Mouse (Mus musculus): ENCODE results near the gene 1700102P08Rik. TPM values are rescaled to one million over a fixed set of nuclear protein-coding genes. Genes with fewer than 3 reads are reported as not detected.

1700102P08Rik gene
- 0.54 and 0.82 TPM in 2 replicates for polyA plus RNA-seq (2015; fragmentation: Nextera tagmentation; extraction: Ambion mirVana)

GRCm38 (mm10) chr9:108392676-108393075 lies at the start of gene 1700102P08Rik:
1700102P08Rik (plus strand) TSS chr9:108392805.
- WGBS = 75% methylated on average over 18 of the region's 18 CpGs
- ATAC-seq (ENCODE audit: insufficient read depth, low FRiP score, low read depth) = no peak

GRCm38 (mm10) chr9:108343331-108343730 lies 49.3 kb upstream of the 1700102P08Rik start:
- WGBS = 63% methylated on average over 3 of the region's 3 CpGs
- Histone ChIP-seq H3K4me2 (no peak overlapping the region), H3K9ac (no peak overlapping the region), H3K27me3 (replicated peaks) (no peaks in the 10 kb centered on the region), H3K4me1 (peaks cover 16% of the 10 kb centered on the region), H3K9me3 (no peaks in the 10 kb centered on the region), H3K4me3 (replicated peaks) (no peak overlapping the region), H3K36me3 (no peaks in the 10 kb centered on the region), H3K27ac (peak overlapping the region; percentile 54; the same call in 1 of the 2 replicates)
- ATAC-seq (ENCODE audit: insufficient read depth, low FRiP score, low read depth) = no peak

More at GRCm38 (mm10) chr9:108392676-108393075, at the start of gene 1700102P08Rik:
- H3K27ac ChIP-seq = no peak within 1 kb of the TSS
- H3K9ac ChIP-seq = no peak within 1 kb of the TSS
- no peaks in the 10 kb centered on the region for H3K9me3 ChIP-seq
- no peaks in the 10 kb centered on the region for H3K27me3 ChIP-seq (replicated peaks)
- H3K4me1 ChIP-seq = no peaks in the 10 kb centered on the region
- no peak within 1 kb of the TSS for H3K4me3 ChIP-seq (replicated peaks)
- H3K36me3 ChIP-seq = peaks cover 36% of the 10 kb centered on the region
- no peak within 1 kb of the TSS for H3K4me2 ChIP-seq

- no peak overlapping the region for H3K4me3 ChIP-seq (replicated peaks)
- H3K27me3 ChIP-seq (replicated peaks) = no peaks in the 10 kb centered on the region
- H3K36me3 ChIP-seq = no peaks in the 10 kb centered on the region
- WGBS = 83% methylated on average over 1 of the region's 1 CpGs
- H3K4me2 ChIP-seq = no peak overlapping the region
- H3K9me3 ChIP-seq = no peaks in the 10 kb centered on the region
- H3K9ac ChIP-seq = no peak overlapping the region
- no peak for ATAC-seq (ENCODE audit: insufficient read depth, low FRiP score, low read depth)
- no peak overlapping the region for H3K27ac ChIP-seq
- peaks cover 18% of the 10 kb centered on the region for H3K4me1 ChIP-seq
Observed at GRCm38 (mm10) chr9:108343835-108344234, 48.8 kb upstream of the 1700102P08Rik start.

- no peak overlapping the region for H3K27ac ChIP-seq
- H3K36me3 ChIP-seq = no peaks in the 10 kb centered on the region
- H3K4me3 ChIP-seq (replicated peaks) = no peak overlapping the region
- H3K4me1 ChIP-seq = peaks cover 23% of the 10 kb centered on the region
- no peak overlapping the region for H3K4me2 ChIP-seq
- no peaks in the 10 kb centered on the region for H3K9me3 ChIP-seq
- H3K27me3 ChIP-seq (replicated peaks) = no peaks in the 10 kb centered on the region
- no peak for ATAC-seq (ENCODE audit: insufficient read depth, low FRiP score, low read depth)
- no peak overlapping the region for H3K9ac ChIP-seq
- WGBS = 83% methylated on average over 4 of the region's 4 CpGs
Observed at GRCm38 (mm10) chr9:108344471-108344870, 48.1 kb upstream of the 1700102P08Rik start.

GRCm38 (mm10) chr9:108347024-108347423 lies 45.6 kb upstream of the 1700102P08Rik start:
- Histone ChIP-seq H3K27me3 (replicated peaks) (no peaks in the 10 kb centered on the region), H3K36me3 (peaks cover 20% of the 10 kb centered on the region), H3K27ac (peak overlapping the region; percentile 88), H3K9me3 (no peaks in the 10 kb centered on the region), H3K9ac (peak overlapping the region; percentile 35), H3K4me1 (peaks cover 12% of the 10 kb centered on the region; the same call in 1 of the 2 replicates), H3K4me2 (peak overlapping the region; percentile 70), H3K4me3 (replicated peaks) (peak overlapping the region; percentile 96)
- no peak for ATAC-seq (ENCODE audit: insufficient read depth, low FRiP score, low read depth)
- 4% methylated on average over 11 of the region's 11 CpGs for WGBS

- WGBS = under 1% methylated on average over 74 of the region's 75 CpGs
- H3K9me3 ChIP-seq = no peaks in the 10 kb centered on the region
- H3K36me3 ChIP-seq = peaks cover 27% of the 10 kb centered on the region
- peak within 1 kb of the TSS; percentile 35 for H3K9ac ChIP-seq
- peak within 1 kb of the TSS; percentile 70 for H3K4me2 ChIP-seq
- H3K27me3 ChIP-seq (replicated peaks) = no peaks in the 10 kb centered on the region
- peak; percentile 94 for ATAC-seq (ENCODE audit: insufficient read depth, low FRiP score, low read depth)
- peaks cover 9% of the 10 kb centered on the region; the same call in 1 of the 2 replicates for H3K4me1 ChIP-seq
- H3K27ac ChIP-seq = peak within 1 kb of the TSS; percentile 88
- H3K4me3 ChIP-seq (replicated peaks) = peak within 1 kb of the TSS; percentile 96
Observed at GRCm38 (mm10) chr9:108347540-108348289, 44.9 kb upstream of the 1700102P08Rik start, which contains the start of gene Usp4. Usp4 (plus strand) TSS chr9:108347853.

GRCm38 (mm10) chr9:108348290-108348680 lies 44.3 kb upstream of the 1700102P08Rik start:
- WGBS = 4% methylated on average over 14 of the region's 14 CpGs
- H3K4me3 ChIP-seq (replicated peaks) = peak overlapping the region; percentile 96
- no peaks in the 10 kb centered on the region for H3K9me3 ChIP-seq
- H3K27me3 ChIP-seq (replicated peaks) = no peaks in the 10 kb centered on the region
- peak overlapping the region; percentile 70 for H3K4me2 ChIP-seq
- H3K4me1 ChIP-seq = peaks cover 9% of the 10 kb centered on the region; the same call in 1 of the 2 replicates
- ATAC-seq (ENCODE audit: insufficient read depth, low FRiP score, low read depth) = no peak
- peak overlapping the region; percentile 88; the same call in 1 of the 2 replicates for H3K27ac ChIP-seq
- peak overlapping the region; percentile 35 for H3K9ac ChIP-seq
- peaks cover 32% of the 10 kb centered on the region for H3K36me3 ChIP-seq

- H3K4me3 ChIP-seq (replicated peaks) = no peak overlapping the region
- no peaks in the 10 kb centered on the region for H3K9me3 ChIP-seq
- peaks cover 44% of the 10 kb centered on the region for H3K36me3 ChIP-seq
- H3K4me2 ChIP-seq = no peak overlapping the region
- H3K4me1 ChIP-seq = peaks cover 9% of the 10 kb centered on the region; the same call in 1 of the 2 replicates
- 83% methylated on average over 4 of the region's 4 CpGs for WGBS
- no peak overlapping the region for H3K27ac ChIP-seq
- no peak for ATAC-seq (ENCODE audit: insufficient read depth, low FRiP score, low read depth)
- no peaks in the 10 kb centered on the region for H3K27me3 ChIP-seq (replicated peaks)
- H3K9ac ChIP-seq = no peak overlapping the region
Observed at GRCm38 (mm10) chr9:108349727-108350126, 42.9 kb upstream of the 1700102P08Rik start.

- Histone ChIP-seq H3K4me1 (no peaks in the 10 kb centered on the region), H3K4me2 (no peak overlapping the region), H3K9me3 (no peaks in the 10 kb centered on the region), H3K9ac (no peak overlapping the region), H3K27ac (0 out of 2 replicates have a peak overlapping the region, but pooled peaks have one; percentile 9), H3K36me3 (peaks cover 45% of the 10 kb centered on the region), H3K27me3 (replicated peaks) (no peaks in the 10 kb centered on the region), H3K4me3 (replicated peaks) (no peak overlapping the region)
- WGBS = 77% methylated on average over 9 of the region's 9 CpGs
- ATAC-seq (ENCODE audit: insufficient read depth, low FRiP score, low read depth) = peak; percentile 75
Observed at GRCm38 (mm10) chr9:108378234-108378633, 14.4 kb upstream of the 1700102P08Rik start.

- Histone ChIP-seq H3K27me3 (replicated peaks) (no peaks in the 10 kb centered on the region), H3K36me3 (peaks cover 40% of the 10 kb centered on the region), H3K4me3 (replicated peaks) (no peak overlapping the region), H3K9ac (no peak overlapping the region), H3K4me1 (no peaks in the 10 kb centered on the region), H3K9me3 (no peaks in the 10 kb centered on the region), H3K4me2 (no peak overlapping the region), H3K27ac (0 out of 2 replicates have a peak overlapping the region, but pooled peaks have one; percentile 9)
- peak; percentile 37; the same call in 1 of the 2 replicates for ATAC-seq (ENCODE audit: insufficient read depth, low FRiP score, low read depth)
- 72% methylated on average over 5 of the region's 5 CpGs for WGBS
Observed at GRCm38 (mm10) chr9:108378736-108379135, 13.9 kb upstream of the 1700102P08Rik start.

- H3K27ac ChIP-seq = no peak overlapping the region
- no peak for ATAC-seq (ENCODE audit: insufficient read depth, low FRiP score, low read depth)
- no peaks in the 10 kb centered on the region for H3K27me3 ChIP-seq (replicated peaks)
- H3K36me3 ChIP-seq = peaks cover 39% of the 10 kb centered on the region
- no peaks in the 10 kb centered on the region for H3K9me3 ChIP-seq
- H3K4me3 ChIP-seq (replicated peaks) = no peak overlapping the region
- H3K4me1 ChIP-seq = no peaks in the 10 kb centered on the region
- no peak overlapping the region for H3K4me2 ChIP-seq
- H3K9ac ChIP-seq = no peak overlapping the region
- WGBS = 86% methylated on average over 4 of the region's 4 CpGs
Observed at GRCm38 (mm10) chr9:108379294-108379693, 13.3 kb upstream of the 1700102P08Rik start.

- ATAC-seq (ENCODE audit: insufficient read depth, low FRiP score, low read depth) = no peak
- Histone ChIP-seq H3K27me3 (replicated peaks) (no peaks in the 10 kb centered on the region), H3K4me1 (no peaks in the 10 kb centered on the region), H3K4me2 (no peak overlapping the region), H3K9ac (no peak overlapping the region), H3K36me3 (peaks cover 37% of the 10 kb centered on the region), H3K4me3 (replicated peaks) (no peak overlapping the region), H3K9me3 (no peaks in the 10 kb centered on the region), H3K27ac (no peak overlapping the region)
- 95% methylated on average over 9 of the region's 9 CpGs for WGBS
Observed at GRCm38 (mm10) chr9:108381382-108381781, 11.2 kb upstream of the 1700102P08Rik start.
